Mouse (Mus musculus): Measurements from ENCODE around the gene Gzmd. TPM values are rescaled to one million over a fixed set of nuclear protein-coding genes. Genes with fewer than 3 reads are reported as not detected.
"Not testable (repeated sequence)": the region's sequence is repeated elsewhere in the genome, so short reads cannot be mapped to it uniquely, and the experiment has no call there.

Gene Gzmd
- polyA plus RNA-seq (2015; fragmentation: Nextera tagmentation; extraction: Ambion mirVana): not detected in 2 replicates

GRCm38 (mm10) chr14:56132508-56132907 lies at the start of gene Gzmd:
Gzmd (minus strand) TSS chr14:56132608.
- not testable (repeated sequence) for ATAC-seq (replicated peaks; ENCODE audit: low FRiP score, low read depth); H3K9ac ChIP-seq (ENCODE audit: low read depth, low read length); H3K4me3 ChIP-seq (replicated peaks; ENCODE audit: low read depth, low read length); H3K36me3 ChIP-seq (ENCODE audit: insufficient read depth, low read length); H3K27me3 ChIP-seq (ENCODE audit: insufficient read depth, low read length); H3K4me2 ChIP-seq (ENCODE audit: low read length); H3K4me1 ChIP-seq (replicated peaks; ENCODE audit: insufficient read depth, low read length); H3K9me3 ChIP-seq (replicated peaks; ENCODE audit: low read length); DNase-seq (ENCODE audit: low spot score); H3K27ac ChIP-seq
- 81% methylated on average over 2 of the region's 2 CpGs for WGBS

GRCm38 (mm10) chr14:56177651-56178050 lies 45.2 kb upstream of the Gzmd start:
- peak; percentile 75 for TF ChIP-seq CTCF (IDR thresholded peaks at IDR 0.05; ENCODE audit: low read depth)
- H3K36me3 ChIP-seq (ENCODE audit: insufficient read depth, low read length); H3K4me1 ChIP-seq (replicated peaks; ENCODE audit: insufficient read depth, low read length); H3K27ac ChIP-seq; H3K27me3 ChIP-seq (ENCODE audit: insufficient read depth, low read length); ATAC-seq (replicated peaks; ENCODE audit: low FRiP score, low read depth); H3K9ac ChIP-seq (ENCODE audit: low read depth, low read length); H3K4me2 ChIP-seq (ENCODE audit: low read length); H3K9me3 ChIP-seq (replicated peaks; ENCODE audit: low read length); H3K4me3 ChIP-seq (replicated peaks; ENCODE audit: low read depth, low read length): not testable (repeated sequence)
- peak; percentile 58 for DNase-seq (ENCODE audit: low spot score)
- WGBS: 14% methylated on average over 8 of the region's 8 CpGs

- H3K4me1 ChIP-seq (replicated peaks; ENCODE audit: insufficient read depth, low read length): no peaks in the 10 kb centered on the region
- 83% methylated on average over 5 of the region's 5 CpGs for WGBS
- no peaks in the 10 kb centered on the region for H3K27me3 ChIP-seq (ENCODE audit: insufficient read depth, low read length)
- H3K9me3 ChIP-seq (replicated peaks; ENCODE audit: low read length): no peaks in the 10 kb centered on the region
- no peak within 1 kb of the TSS for H3K4me3 ChIP-seq (replicated peaks; ENCODE audit: low read depth, low read length)
- DNase-seq (ENCODE audit: low spot score): no peak
- TF ChIP-seq CTCF (IDR thresholded peaks at IDR 0.05; ENCODE audit: low read depth): no peak
- no peak within 1 kb of the TSS for H3K27ac ChIP-seq
- no peak within 1 kb of the TSS for H3K4me2 ChIP-seq (ENCODE audit: low read length)
- no peaks in the 10 kb centered on the region for H3K36me3 ChIP-seq (ENCODE audit: insufficient read depth, low read length)
- H3K9ac ChIP-seq (ENCODE audit: low read depth, low read length): no peak within 1 kb of the TSS
- no peak for ATAC-seq (replicated peaks; ENCODE audit: low FRiP score, low read depth)
Observed at GRCm38 (mm10) chr14:56174499-56174898, 42.1 kb upstream of the Gzmd start, which contains the start of gene Gzmn. Gzmn (minus strand) TSS chr14:56174599.

GRCm38 (mm10) chr14:56173396-56173795 lies 41.0 kb upstream of the Gzmd start:
- no peak for ATAC-seq (replicated peaks; ENCODE audit: low FRiP score, low read depth)
- no peak overlapping the region for H3K4me3 ChIP-seq (replicated peaks; ENCODE audit: low read depth, low read length)
- H3K9me3 ChIP-seq (replicated peaks; ENCODE audit: low read length): no peaks in the 10 kb centered on the region
- H3K9ac ChIP-seq (ENCODE audit: low read depth, low read length): no peak overlapping the region
- DNase-seq (ENCODE audit: low spot score): no peak
- 94% methylated on average over 6 of the region's 6 CpGs for WGBS
- TF ChIP-seq CTCF (IDR thresholded peaks at IDR 0.05; ENCODE audit: low read depth): no peak
- no peaks in the 10 kb centered on the region for H3K36me3 ChIP-seq (ENCODE audit: insufficient read depth, low read length)
- no peak overlapping the region for H3K27ac ChIP-seq
- no peaks in the 10 kb centered on the region for H3K27me3 ChIP-seq (ENCODE audit: insufficient read depth, low read length)
- no peak overlapping the region for H3K4me2 ChIP-seq (ENCODE audit: low read length)
- H3K4me1 ChIP-seq (replicated peaks; ENCODE audit: insufficient read depth, low read length): no peaks in the 10 kb centered on the region

GRCm38 (mm10) chr14:56172744-56173143 lies 40.3 kb upstream of the Gzmd start:
- Histone ChIP-seq H3K36me3 (ENCODE audit: insufficient read depth, low read length) (no peaks in the 10 kb centered on the region), H3K4me3 (replicated peaks; ENCODE audit: low read depth, low read length) (no peak overlapping the region), H3K4me1 (replicated peaks; ENCODE audit: insufficient read depth, low read length) (no peaks in the 10 kb centered on the region), H3K4me2 (ENCODE audit: low read length) (no peak overlapping the region), H3K9me3 (replicated peaks; ENCODE audit: low read length) (no peaks in the 10 kb centered on the region), H3K27me3 (ENCODE audit: insufficient read depth, low read length) (no peaks in the 10 kb centered on the region), H3K27ac (no peak overlapping the region), H3K9ac (ENCODE audit: low read depth, low read length) (no peak overlapping the region)
- TF ChIP-seq CTCF (IDR thresholded peaks at IDR 0.05; ENCODE audit: low read depth): no peak
- DNase-seq (ENCODE audit: low spot score) (no peak), ATAC-seq (replicated peaks; ENCODE audit: low FRiP score, low read depth) (no peak)
- 86% methylated on average over 5 of the region's 5 CpGs for WGBS

- 71% methylated on average over 6 of the region's 6 CpGs for WGBS
Observed at GRCm38 (mm10) chr14:56168009-56168408, 35.6 kb upstream of the Gzmd start.

GRCm38 (mm10) chr14:56162109-56162508 lies 29.7 kb upstream of the Gzmd start:
- no peak for ATAC-seq (replicated peaks; ENCODE audit: low FRiP score, low read depth)
- no peak overlapping the region for H3K9ac ChIP-seq (ENCODE audit: low read depth, low read length)
- no peak overlapping the region for H3K4me3 ChIP-seq (replicated peaks; ENCODE audit: low read depth, low read length)
- WGBS: 87% methylated on average over 2 of the region's 2 CpGs
- H3K4me2 ChIP-seq (ENCODE audit: low read length): no peak overlapping the region
- H3K4me1 ChIP-seq (replicated peaks; ENCODE audit: insufficient read depth, low read length): no peaks in the 10 kb centered on the region
- H3K36me3 ChIP-seq (ENCODE audit: insufficient read depth, low read length): no peaks in the 10 kb centered on the region
- H3K9me3 ChIP-seq (replicated peaks; ENCODE audit: low read length): no peaks in the 10 kb centered on the region
- H3K27ac ChIP-seq: no peak overlapping the region
- no peak for DNase-seq (ENCODE audit: low spot score)
- no peaks in the 10 kb centered on the region for H3K27me3 ChIP-seq (ENCODE audit: insufficient read depth, low read length)
- no peak for TF ChIP-seq CTCF (IDR thresholded peaks at IDR 0.05; ENCODE audit: low read depth)

More at GRCm38 (mm10) chr14:56168009-56168408, 35.6 kb upstream of the Gzmd start:
- no peaks in the 10 kb centered on the region for H3K36me3 ChIP-seq (ENCODE audit: insufficient read depth, low read length)
- DNase-seq (ENCODE audit: low spot score) (no peak), ATAC-seq (replicated peaks; ENCODE audit: low FRiP score, low read depth) (no peak)
- H3K4me1 ChIP-seq (replicated peaks; ENCODE audit: insufficient read depth, low read length): no peaks in the 10 kb centered on the region
- no peaks in the 10 kb centered on the region for H3K9me3 ChIP-seq (replicated peaks; ENCODE audit: low read length)
- no peak overlapping the region for H3K27ac ChIP-seq
- H3K4me3 ChIP-seq (replicated peaks; ENCODE audit: low read depth, low read length): no peak overlapping the region
- TF ChIP-seq CTCF (IDR thresholded peaks at IDR 0.05; ENCODE audit: low read depth): no peak
- no peak overlapping the region for H3K4me2 ChIP-seq (ENCODE audit: low read length)
- H3K9ac ChIP-seq (ENCODE audit: low read depth, low read length): no peak overlapping the region
- no peaks in the 10 kb centered on the region for H3K27me3 ChIP-seq (ENCODE audit: insufficient read depth, low read length)

- H3K9me3 ChIP-seq (replicated peaks; ENCODE audit: low read length); H3K4me3 ChIP-seq (replicated peaks; ENCODE audit: low read depth, low read length): not testable (repeated sequence)
Observed at GRCm38 (mm10) chr14:56159479-56159878, 27.1 kb upstream of the Gzmd start, which contains the start of gene Gzmg. Gzmg (minus strand) TSS chr14:56159579.

More at GRCm38 (mm10) chr14:56159479-56159878, 27.1 kb upstream of the Gzmd start, which contains the start of gene Gzmg:
- not testable (repeated sequence) for DNase-seq (ENCODE audit: low spot score); H3K27me3 ChIP-seq (ENCODE audit: insufficient read depth, low read length); ATAC-seq (replicated peaks; ENCODE audit: low FRiP score, low read depth); H3K4me2 ChIP-seq (ENCODE audit: low read length); H3K4me1 ChIP-seq (replicated peaks; ENCODE audit: insufficient read depth, low read length); H3K9ac ChIP-seq (ENCODE audit: low read depth, low read length); H3K27ac ChIP-seq; H3K36me3 ChIP-seq (ENCODE audit: insufficient read depth, low read length)
- 88% methylated on average over 2 of the region's 2 CpGs for WGBS

All from kidney, postnatal 0 days (tissue).